Mouse (Mus musculus) ovary, adult 18-20 months (tissue): ENCODE measurements at regions not wholly inside any gene's neighbourhood (a gene's known extent, or its start where the extent isn't known, plus 50 kb on each side); places are given as distances from the start of the nearest gene placed in this dataset.

Experiments
- DNase-seq: peaks from one replicate; pipeline ENCODE4 v3.0.0; 2022; ENCODE audit warnings: low spot score, mixed read lengths

DNA sequence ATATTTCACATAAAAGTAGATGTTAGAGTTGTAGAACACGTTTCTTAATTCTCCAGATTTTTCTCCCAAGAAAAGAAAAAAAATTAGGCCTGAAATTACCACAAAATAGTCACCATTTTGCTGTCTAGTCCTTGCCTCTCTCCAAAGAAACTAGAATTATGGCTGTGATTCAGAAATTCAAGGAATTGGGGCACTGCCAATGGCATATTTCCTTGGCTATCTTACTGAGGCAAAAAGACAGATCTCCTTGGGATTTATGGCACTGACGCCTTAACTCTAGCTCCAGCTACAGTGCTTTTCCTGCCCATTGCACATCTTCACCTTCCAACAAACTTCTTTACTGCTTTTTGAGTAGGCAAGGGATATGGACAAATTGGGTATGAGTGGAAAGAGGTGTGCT lies 336.3 kb upstream of the Slc24a2 start:
- no peak for DNase-seq

DNA sequence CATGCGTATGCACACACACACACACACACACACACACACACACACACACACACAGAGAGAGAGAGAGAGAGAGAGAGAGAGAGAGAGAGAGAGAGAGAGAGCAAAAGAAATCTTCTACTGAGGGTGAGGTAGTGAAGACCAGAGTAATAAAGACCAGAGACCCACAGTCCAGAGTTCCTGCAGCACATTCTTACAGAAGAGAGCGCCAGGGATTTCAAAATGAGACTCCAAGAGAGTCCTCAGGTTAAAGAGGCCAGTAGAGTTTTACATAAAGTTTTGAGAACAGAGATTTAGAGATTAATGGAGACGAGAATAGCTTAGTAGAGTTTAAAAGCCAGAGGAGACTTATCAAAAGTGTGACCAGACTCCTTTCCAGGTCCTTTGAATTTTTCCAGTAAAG lies 324.6 kb upstream of the Slc24a2 start:
- no peak for DNase-seq
